Mouse (Mus musculus) C2C12 (cell line): ENCODE data around the gene Cdc73.

Experiments
- CEBPB ChIP-seq: IDR thresholded peaks from one replicate; pipeline ENCODE4 v1.6.1; 2011; ENCODE audit warnings: low read depth, mild to moderate bottlenecking, control low read depth, moderate library complexity
- CTCF ChIP-seq: IDR thresholded peaks from one replicate; pipeline ENCODE4 v1.5.1; 2011; ENCODE audit not compliant: control insufficient read depth, insufficient read depth, insufficient read length
- FOSL1 ChIP-seq: IDR thresholded peaks from one replicate; pipeline ENCODE4 v1.8.0; 2011; ENCODE audit warnings: mild to moderate bottlenecking, low read length; ENCODE audit not compliant: poor library complexity, insufficient read depth, severe bottlenecking
- MAX ChIP-seq: IDR thresholded peaks from one replicate; pipeline ENCODE4 v1.6.1; 2011; ENCODE audit warnings: mild to moderate bottlenecking, control low read depth
- MYOD1 ChIP-seq: IDR thresholded peaks from one replicate; pipeline ENCODE4 v1.6.1; 2011; ENCODE audit warnings: low read depth; ENCODE audit not compliant: control insufficient read depth, insufficient read length
- MYOG ChIP-seq: IDR thresholded peaks from one replicate; pipeline ENCODE4 v1.6.1; 2011; ENCODE audit not compliant: control insufficient read depth, insufficient read length; ENCODE audit errors: extremely low read depth
- USF1 ChIP-seq: IDR thresholded peaks from one replicate; pipeline ENCODE4 v1.6.1; 2011; ENCODE audit warnings: low read depth, mild to moderate bottlenecking, control low read depth, moderate library complexity

GRCm38 (mm10) chr1:143727701-143728445 lies 25.2 kb upstream of the Cdc73 start:
- TF ChIP-seq USF1 (no peak), CTCF (no peak), MYOG (no peak), FOSL1 (no peak), CEBPB (no peak), MYOD1 (no peak), MAX (no peak)
